Mouse (Mus musculus) liver, adult 2 months (tissue): ENCODE measurements around the gene Rnf181. TPM values are rescaled to one million over a fixed set of nuclear protein-coding genes. Genes with fewer than 3 reads are reported as not detected.

Source experiments
- DNase-seq: peaks from one replicate; pipeline ENCODE4 v3.0.0-alpha.2; 2011; ENCODE audit warnings: low read depth, low spot score; ENCODE audit errors: extremely low read depth
- H3K27ac ChIP-seq: fragments of 200-500 bp; replicated peaks from 2 replicates; pipeline ENCODE4 v1.5.1; 2012; ENCODE audit warnings: low read depth, mild to moderate bottlenecking, control low read depth, inconsistent platforms, low read length; ENCODE audit not compliant: insufficient read depth
- H3K27me3 ChIP-seq: fragments of 200-500 bp; 2 replicates; pipeline ENCODE4 v1.6.1; 2012; ENCODE audit warnings: mild to moderate bottlenecking, moderate library complexity, low read length, inconsistent platforms; ENCODE audit not compliant: control insufficient read depth, insufficient read depth
- H3K36me3 ChIP-seq: fragments of 200-500 bp; 2 replicates; pipeline ENCODE4 v1.6.1; 2012; ENCODE audit warnings: low read length, inconsistent platforms; ENCODE audit not compliant: control insufficient read depth, insufficient read depth
- H3K4me1 ChIP-seq: fragments of 200-500 bp; 2 replicates; pipeline ENCODE4 v1.6.1; 2011; ENCODE audit warnings: low read length; ENCODE audit not compliant: control insufficient read depth, insufficient read depth
- H3K4me3 ChIP-seq: fragments of 200-500 bp; 2 replicates; pipeline ENCODE4 v1.5.1; 2011; ENCODE audit warnings: low read depth, mild to moderate bottlenecking, control low read depth, low read length, moderate library complexity; ENCODE audit not compliant: insufficient read depth
- H3K79me2 ChIP-seq: fragments of 200-500 bp; 2 replicates; pipeline ENCODE4 v1.6.1; 2012; ENCODE audit warnings: inconsistent platforms, mild to moderate bottlenecking, low read length, moderate library complexity; ENCODE audit not compliant: control insufficient read depth, insufficient read depth
- H3K9ac ChIP-seq: fragments of 200-500 bp; 2 replicates; pipeline ENCODE4 v1.6.1; 2012; ENCODE audit warnings: low read depth, mild to moderate bottlenecking, control low read depth, inconsistent platforms, low read length
- CTCF ChIP-seq: fragments of 200-500 bp; IDR thresholded peaks from 2 replicates; pipeline ENCODE4 v1.5.1; 2011; ENCODE audit warnings: low read depth, low read length, control low read depth
- POLR2A ChIP-seq: fragments of 200-500 bp; IDR thresholded peaks from 2 replicates; pipeline ENCODE4 v1.6.1; 2011; ENCODE audit warnings: low read length, control low read depth; ENCODE audit not compliant: insufficient read depth; ENCODE audit errors: extremely low read depth
- WGBS: fragments of 180-500 bp; shearing (Covaris S2); methylation state at CpG from one replicate; pipeline ENCODE4 v1.1.7; 2018; 5-methylcytosine and 5-hydroxymethylcytosine counted together
- polyA plus RNA-seq: library from polyadenylated mRNA; depleted of rRNA; stranded (reverse); fragments of >200 nt; gene quantifications from 2 replicates; pipeline ENCODE4 v1.2.3, GENCODE M21; 2012
- total RNA-seq: library from RNA; depleted of rRNA; stranded (reverse); fragments of >200 nt; gene quantifications from 2 replicates; pipeline ENCODE4 v1.2.3, GENCODE M21; 2014

Gene Rnf181
- total and polyA plus RNA-seq, 2 experiments: 62.6 to 75.2 TPM

DNA sequence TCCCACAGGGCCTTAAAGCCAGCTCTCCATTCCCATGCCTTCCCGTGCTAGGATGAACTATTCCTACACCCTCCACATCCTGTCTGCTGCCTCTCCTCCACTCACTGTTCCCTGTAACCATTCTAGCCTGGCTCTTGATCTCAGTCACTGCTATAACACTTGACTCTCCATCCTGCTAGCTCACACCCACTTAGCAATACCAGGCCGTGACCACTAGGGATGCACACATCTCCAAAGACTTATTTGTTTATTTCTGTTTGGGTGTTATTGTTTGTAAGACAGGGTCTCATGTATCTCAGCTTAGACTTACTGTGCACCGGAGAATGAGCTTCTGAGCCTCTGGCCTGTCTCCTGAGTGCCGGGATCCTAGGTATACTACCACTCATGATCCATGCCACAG, 2.8 kb upstream of the Rnf181 start:
- no peak for DNase-seq
- no peaks in the 10 kb centered on the region for H3K79me2 ChIP-seq
- TF ChIP-seq POLR2A (no peak), CTCF (no peak)
- no peak overlapping the region for H3K4me3 ChIP-seq
- H3K36me3 ChIP-seq: no peaks in the 10 kb centered on the region
- peaks cover 23% of the 10 kb centered on the region for H3K4me1 ChIP-seq
- H3K27ac ChIP-seq: no peak overlapping the region
- H3K27me3 ChIP-seq: no peaks in the 10 kb centered on the region
- H3K9ac ChIP-seq: no peak overlapping the region
- 87% methylated on average over 4 of the region's 4 CpGs for WGBS

GRCm38 (mm10) chr6:72367460-72367974, 761 bp upstream of the Rnf181 start:
- Histone ChIP-seq H3K4me1 (peaks cover 13% of the 10 kb centered on the region), H3K9ac (no peak overlapping the region), H3K27me3 (no peaks in the 10 kb centered on the region), H3K79me2 (no peaks in the 10 kb centered on the region), H3K27ac (no peak overlapping the region), H3K36me3 (no peaks in the 10 kb centered on the region), H3K4me3 (no peak overlapping the region)
- no peak for TF ChIP-seq POLR2A
- TF ChIP-seq CTCF: no peak
- WGBS: 86% methylated on average over 4 of the region's 4 CpGs
- no peak for DNase-seq

DNA sequence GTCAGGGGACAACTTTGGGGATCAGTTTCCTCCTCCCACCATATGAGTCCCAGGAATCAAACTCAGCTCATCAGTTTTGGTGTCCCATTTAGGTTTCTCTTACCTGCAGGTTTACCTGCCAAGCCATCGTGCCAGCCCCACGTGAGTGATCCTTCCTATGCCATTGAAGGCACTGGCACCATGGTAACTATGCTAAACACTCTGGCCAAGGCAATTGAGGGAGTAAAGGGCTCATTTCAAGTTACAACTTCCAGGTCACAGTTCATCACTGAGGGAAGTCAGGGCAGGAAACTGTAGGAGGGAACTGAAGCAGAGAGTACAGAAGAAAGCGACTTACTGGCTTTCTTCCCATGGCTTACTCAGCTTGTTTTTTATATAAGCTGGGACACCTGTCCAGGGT, 452 bp downstream of the Rnf181 start:
- Histone ChIP-seq H3K79me2 (peaks cover 3% of the 10 kb centered on the region; the same call in 1 of the 2 replicates), H3K9ac (no peak overlapping the region), H3K27ac (no peak overlapping the region), H3K4me3 (no peak overlapping the region), H3K4me1 (peaks cover 6% of the 10 kb centered on the region), H3K27me3 (no peaks in the 10 kb centered on the region), H3K36me3 (no peaks in the 10 kb centered on the region)
- WGBS: 72% methylated on average over 3 of the region's 3 CpGs
- no peak for TF ChIP-seq CTCF
- TF ChIP-seq POLR2A: no peak
- no peak for DNase-seq

DNA sequence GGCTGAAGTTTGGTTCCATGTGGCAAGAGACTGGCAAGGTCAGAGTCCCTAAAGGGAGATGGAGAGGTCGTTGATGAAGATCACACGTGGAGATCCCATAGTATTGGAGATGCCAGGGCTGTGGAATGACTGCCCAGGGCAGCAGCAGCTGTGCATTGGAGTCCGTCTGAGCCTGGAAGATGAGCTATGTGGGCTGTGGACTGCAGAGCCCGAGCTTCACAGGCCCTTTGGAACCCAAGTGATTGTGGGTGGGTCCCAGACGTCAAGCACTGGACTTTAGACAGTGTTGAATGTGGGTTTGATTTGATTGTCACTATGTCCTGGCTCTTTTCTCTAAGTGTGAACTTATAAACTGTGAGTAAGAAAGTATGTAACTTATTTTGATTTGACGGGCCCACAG, 1.8 kb downstream of the Rnf181 start:
- no peak for TF ChIP-seq POLR2A
- no peak for TF ChIP-seq CTCF
- DNase-seq: peak; percentile 64
- WGBS: 36% methylated on average over 6 of the region's 6 CpGs
- Histone ChIP-seq H3K4me1 (peaks cover 13% of the 10 kb centered on the region), H3K4me3 (no peak overlapping the region), H3K9ac (no peak overlapping the region), H3K27ac (no peak overlapping the region; the same call in 1 of the 2 replicates), H3K36me3 (no peaks in the 10 kb centered on the region; the same call in 1 of the 2 replicates), H3K27me3 (no peaks in the 10 kb centered on the region), H3K79me2 (peaks cover 3% of the 10 kb centered on the region; the same call in 1 of the 2 replicates)

- 37% methylated on average over 7 of the region's 7 CpGs for WGBS
- Histone ChIP-seq H3K36me3 (peaks cover 8% of the 10 kb centered on the region; the same call in 1 of the 2 replicates), H3K27ac (no peak overlapping the region), H3K4me1 (peaks cover 16% of the 10 kb centered on the region), H3K27me3 (no peaks in the 10 kb centered on the region), H3K4me3 (no peak overlapping the region), H3K9ac (no peak overlapping the region), H3K79me2 (peaks cover 3% of the 10 kb centered on the region; the same call in 1 of the 2 replicates)
- peak; percentile 53 for DNase-seq
- peak; percentile 67 for TF ChIP-seq CTCF
- TF ChIP-seq POLR2A: no peak
Observed at GRCm38 (mm10) chr6:72364009-72364408, 2.7 kb downstream of the Rnf181 start.
